Mouse (Mus musculus): ENCODE measurements around the gene Akap13.

Akap13 gene

GRCm38 (mm10) chr7:75559119-75559518 lies 103.8 kb downstream of the Akap13 start:
- no peak for DNase-seq (ENCODE audit: low read depth, low spot score)

- no peak for DNase-seq (ENCODE audit: low read depth, low spot score)
Measured at GRCm38 (mm10) chr7:75559915-75560314, 104.6 kb downstream of the Akap13 start.

- DNase-seq (ENCODE audit: low read depth, low spot score): no peak
Measured at GRCm38 (mm10) chr7:75560566-75560965, 105.2 kb downstream of the Akap13 start.

DNA sequence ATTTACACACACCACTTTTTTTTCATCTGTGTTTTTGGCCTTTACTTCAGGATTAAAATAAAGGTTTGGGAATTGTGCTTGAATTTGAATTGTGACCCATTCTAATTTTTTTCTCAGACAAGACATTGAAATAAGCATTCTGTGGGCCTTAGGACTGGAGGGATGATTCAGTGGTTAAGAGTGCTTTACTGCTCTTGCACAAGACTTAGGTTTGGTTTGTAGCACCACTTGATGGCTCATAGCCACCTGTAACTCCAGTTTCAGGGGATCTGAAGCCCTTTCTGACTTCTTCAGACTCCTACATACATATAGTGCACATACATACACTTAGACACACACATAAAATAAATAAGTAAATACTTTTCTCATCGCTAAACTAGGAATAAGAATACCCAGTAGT lies 105.8 kb downstream of the Akap13 start:
- no peak for DNase-seq (ENCODE audit: low read depth, low spot score)

DNA sequence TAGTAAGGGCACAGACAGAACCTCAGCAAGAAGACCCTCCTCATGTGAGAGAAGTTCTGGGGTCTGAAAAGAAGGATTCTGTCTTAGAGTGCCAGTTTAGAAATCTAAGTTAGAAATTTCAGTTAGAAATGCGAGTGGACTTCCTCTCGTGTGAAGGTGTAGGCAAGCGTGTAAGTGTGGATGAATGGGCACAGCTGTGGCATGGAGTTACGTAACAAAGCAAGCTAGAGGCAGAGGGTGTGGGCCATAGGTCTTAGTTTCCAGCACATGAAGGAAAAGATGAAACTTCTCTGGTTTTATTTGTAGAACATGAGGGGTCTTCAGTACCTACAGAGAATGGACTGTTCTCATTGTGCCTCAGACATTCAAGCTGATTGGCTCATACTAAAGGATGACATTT lies 112.9 kb downstream of the Akap13 start:
- DNase-seq (ENCODE audit: low read depth, low spot score): no peak

DNA sequence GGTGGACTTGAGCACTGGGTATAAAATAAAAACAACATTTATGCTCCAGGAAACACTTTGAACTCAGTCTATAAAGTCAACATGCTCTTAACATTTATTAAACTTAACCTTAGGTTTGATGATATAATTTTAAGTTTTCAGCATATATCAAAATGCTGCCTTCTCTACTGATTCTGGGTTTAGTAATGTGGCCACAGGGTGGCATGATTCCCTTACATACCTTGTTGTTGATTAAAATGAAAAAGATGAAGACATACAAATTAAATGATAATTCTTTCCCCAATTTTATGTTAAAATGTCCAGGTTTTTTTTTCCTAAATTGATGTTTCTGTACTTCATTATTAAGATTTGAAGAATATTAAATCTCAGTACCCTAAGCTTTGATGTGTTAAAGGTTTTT lies 113.5 kb downstream of the Akap13 start:
- DNase-seq (ENCODE audit: low read depth, low spot score): peak; percentile 11

- DNase-seq (ENCODE audit: low read depth, low spot score): no peak
Measured at GRCm38 (mm10) chr7:75570218-75570617, 114.9 kb downstream of the Akap13 start.

DNA sequence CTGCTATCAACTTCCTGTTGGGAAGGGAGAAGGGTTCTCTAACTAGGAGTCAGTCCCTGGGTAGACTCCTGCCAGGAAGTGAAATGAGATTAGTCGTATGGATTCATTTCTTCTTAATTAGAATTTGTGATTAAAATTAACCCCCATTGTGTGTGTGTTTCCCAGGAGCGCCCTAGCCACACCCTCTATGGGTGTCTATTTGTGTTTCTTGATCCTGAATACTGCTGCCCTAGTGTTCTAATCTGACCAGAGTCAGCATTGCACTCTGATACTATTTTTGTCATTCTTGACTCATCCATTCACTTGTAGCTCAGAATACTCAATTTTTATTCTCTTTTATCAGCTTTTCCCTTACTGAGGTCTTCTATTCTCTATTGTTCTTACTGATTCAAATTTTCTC lies 115.7 kb downstream of the Akap13 start:
- no peak for DNase-seq (ENCODE audit: low read depth, low spot score)

- no peak for DNase-seq (ENCODE audit: low read depth, low spot score)
Measured at GRCm38 (mm10) chr7:75572127-75572526, 116.8 kb downstream of the Akap13 start.

DNA sequence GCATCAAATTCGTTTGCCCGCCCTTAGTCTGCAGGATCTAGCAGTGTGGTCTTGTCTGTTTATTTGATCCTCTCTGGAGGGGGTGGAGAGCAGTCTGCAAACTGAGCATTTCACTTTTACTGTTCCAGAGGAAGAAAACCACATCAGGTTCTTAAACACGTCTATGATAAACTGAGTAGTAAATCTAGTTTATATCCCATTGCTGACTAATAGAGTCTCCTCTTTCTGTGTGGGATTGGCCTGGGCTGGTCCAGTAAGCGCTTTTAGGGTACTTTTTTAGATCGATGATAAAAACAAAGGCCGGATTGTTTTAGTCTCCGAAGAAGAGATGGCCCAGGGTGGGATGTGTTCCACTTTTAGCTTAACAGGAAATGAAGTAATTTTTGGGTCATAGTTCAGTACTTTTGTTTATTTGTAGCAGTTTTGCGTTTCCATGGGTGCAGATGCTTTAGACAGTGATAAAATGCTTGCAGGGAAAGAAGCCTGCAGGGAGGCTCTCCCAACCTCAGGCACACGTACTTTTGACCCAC lies 119.9 kb downstream of the Akap13 start:
- DNase-seq (ENCODE audit: low read depth, low spot score): no peak

DNA sequence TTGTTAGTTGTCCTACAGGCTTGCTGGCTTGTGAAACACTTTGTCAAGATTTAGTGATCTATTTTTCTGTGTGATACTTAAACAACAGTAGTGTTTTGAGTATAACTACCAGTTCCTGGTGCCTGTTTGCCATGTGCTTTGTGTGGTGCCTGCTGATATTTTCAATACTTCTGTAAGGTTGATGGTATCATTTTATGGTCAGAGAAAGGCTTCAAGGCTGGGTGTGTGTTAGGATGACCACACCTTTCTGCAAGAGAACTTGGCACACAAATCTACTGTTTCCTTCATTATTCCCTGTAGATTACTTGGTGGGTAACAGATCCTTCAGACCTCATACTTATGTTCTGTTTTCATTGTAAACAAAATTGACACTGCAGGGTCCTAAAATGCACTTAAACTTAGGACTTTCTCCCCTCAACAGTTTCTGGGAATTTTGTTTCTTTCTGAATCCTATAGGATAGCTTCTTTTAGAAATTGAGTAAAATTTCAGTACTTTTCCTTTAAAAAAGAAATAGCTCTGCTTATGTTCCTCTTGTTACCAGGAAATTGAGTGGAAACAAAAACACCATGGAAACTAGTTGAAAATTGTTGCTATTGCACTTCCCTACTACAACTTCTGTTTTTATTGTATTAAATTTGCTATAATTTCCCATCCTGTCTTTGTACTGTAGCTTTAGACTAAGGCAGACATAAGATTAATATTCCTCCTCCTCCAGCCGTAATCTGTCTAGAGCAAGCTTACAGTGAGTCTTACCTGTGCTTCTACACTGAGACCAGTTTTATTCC lies 120.7 kb downstream of the Akap13 start:
- DNase-seq (ENCODE audit: low read depth, low spot score): no peak

- no peak for DNase-seq (ENCODE audit: low read depth, low spot score)
Measured at GRCm38 (mm10) chr7:75576851-75577250, 121.5 kb downstream of the Akap13 start.

DNA sequence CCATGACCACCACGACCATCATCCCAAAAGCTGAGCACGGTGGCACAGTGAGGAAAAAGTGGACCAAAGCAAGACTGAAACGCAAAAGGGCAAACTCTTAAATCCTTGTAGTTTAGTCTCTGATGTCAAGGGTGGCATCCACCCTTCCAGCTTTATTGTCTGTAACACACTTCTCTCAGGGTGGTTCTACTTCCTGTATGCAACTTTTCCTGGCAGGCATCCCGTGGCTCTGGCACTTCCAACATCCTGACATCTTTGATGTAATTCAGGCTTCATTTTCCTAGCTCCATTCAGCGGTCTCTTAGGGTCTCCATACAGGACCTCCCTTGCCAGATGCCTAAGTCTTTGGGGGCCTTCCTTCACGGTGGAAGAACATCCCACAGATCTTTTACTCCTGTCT lies 122.0 kb downstream of the Akap13 start:
- DNase-seq (ENCODE audit: low read depth, low spot score): no peak

DNA sequence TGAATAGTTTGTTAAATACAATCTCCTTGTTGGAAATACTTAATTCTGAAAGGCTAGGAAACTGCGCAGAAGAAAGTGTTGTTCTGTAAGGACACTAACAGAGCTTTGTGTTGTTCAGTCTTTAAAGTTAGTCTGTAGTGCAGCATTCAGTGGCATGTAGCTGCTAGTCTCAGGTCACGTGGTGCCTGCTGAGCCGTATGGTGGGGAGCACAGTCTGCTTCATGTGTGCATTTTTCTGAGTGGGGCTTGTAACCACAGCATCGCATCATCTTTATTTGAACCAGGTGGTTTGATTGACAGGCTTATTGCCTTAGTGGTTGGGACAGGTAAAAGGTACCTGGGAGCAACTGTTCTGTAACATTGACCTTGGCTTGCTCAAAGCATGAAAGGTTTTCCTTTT lies 123.3 kb downstream of the Akap13 start:
- DNase-seq (ENCODE audit: low read depth, low spot score): no peak

DNA sequence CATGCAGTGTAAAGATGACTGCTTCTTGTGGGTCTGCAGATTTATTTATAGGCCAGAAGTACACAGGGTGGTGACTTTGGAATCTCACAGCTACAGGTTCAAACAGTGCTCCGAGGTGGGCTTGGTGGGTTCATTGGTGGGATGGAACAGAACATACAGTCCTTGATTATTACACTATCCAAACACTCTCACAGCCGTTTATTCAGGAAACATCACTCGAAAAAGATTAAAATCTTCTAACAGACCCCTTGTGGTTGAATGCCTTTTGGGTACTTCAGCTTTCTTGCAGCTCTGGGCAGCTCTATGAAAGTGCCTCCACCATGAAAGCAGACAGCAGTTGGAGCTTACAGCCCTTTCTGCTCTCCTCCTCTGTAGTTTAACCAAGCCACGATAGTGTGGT lies 126.8 kb downstream of the Akap13 start:
- DNase-seq (ENCODE audit: low read depth, low spot score): no peak

GRCm38 (mm10) chr7:75584100-75584499 lies 128.8 kb downstream of the Akap13 start:
- no peak for DNase-seq (ENCODE audit: low read depth, low spot score)

DNA sequence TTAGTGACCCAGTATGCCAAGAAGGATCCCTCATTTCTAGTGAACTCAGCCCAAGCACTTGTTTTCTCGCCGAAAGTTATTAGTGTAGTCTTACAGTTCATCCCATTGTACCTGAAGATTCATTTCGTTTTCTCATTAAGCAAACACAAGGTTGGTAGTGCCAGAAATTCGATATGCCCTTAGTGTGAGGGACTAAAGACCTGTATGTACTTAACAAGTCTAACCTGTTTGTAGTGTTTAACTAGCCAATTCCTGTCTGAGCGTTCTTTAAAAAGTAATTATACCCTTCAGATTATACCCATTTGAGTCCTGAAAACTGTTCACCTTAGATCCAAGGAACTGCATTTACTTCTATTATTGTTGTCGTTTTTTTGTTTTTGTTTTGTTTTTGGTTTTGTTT lies 130.1 kb downstream of the Akap13 start:
- DNase-seq (ENCODE audit: low read depth, low spot score): no peak

GRCm38 (mm10) chr7:75586113-75586512 lies 130.8 kb downstream of the Akap13 start:
- DNase-seq (ENCODE audit: low read depth, low spot score): peak; percentile 19

DNA sequence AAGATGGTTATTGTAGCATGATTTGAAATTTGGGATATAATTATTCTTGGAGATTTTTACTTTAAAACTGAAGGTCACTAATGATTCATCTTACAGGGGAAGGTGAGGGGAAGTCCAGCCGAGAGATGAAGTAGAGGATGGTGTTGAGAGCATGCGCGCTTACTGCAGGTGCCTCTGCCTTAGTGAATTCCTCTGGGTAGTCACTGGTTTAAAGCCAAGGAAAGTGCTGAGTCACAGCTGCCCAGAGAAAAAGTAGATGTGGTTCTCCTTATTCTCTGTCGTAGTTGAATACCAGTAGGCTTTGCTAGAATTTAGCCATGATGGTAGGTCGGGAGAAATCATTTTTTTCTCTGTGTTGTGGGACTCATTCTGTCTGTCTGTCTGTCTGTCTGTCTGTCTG lies 132.4 kb downstream of the Akap13 start:
- peak; percentile 88 for DNase-seq (ENCODE audit: low read depth, low spot score)

DNA sequence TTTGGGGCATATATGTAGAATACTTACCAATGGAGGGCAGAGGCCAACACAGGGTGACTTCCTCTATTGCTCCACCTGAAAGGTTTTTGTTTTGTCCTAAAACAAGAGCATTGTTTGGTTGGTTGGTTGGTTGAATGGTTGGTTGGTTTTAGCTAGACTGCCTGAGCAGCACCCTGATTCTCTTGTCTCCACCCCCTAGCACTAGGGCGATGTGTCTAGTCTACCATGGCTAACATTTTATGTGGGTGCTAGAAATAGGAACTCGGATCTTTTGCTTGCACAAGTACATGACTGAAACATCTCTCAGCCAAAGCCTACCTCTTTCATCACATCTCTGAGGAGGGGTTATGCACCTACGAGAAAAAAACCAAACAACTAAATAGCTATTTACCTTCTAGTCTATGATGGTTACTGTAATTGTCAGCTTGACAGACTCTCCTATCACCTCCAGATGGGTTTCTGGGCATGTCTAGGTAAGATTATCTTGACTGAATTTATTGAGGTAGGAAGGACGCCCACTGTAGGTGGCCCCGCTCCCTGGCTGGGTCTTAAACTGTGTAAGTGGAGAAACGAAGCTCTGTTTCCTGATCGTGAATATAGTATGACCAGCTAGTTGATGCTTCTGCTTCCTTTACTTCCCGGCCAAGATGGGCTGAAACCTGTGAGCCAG lies 134.1 kb downstream of the Akap13 start:
- no peak for DNase-seq (ENCODE audit: low read depth, low spot score)

- DNase-seq (ENCODE audit: low read depth, low spot score): no peak
Measured at GRCm38 (mm10) chr7:75591961-75592360, 136.6 kb downstream of the Akap13 start.

DNA sequence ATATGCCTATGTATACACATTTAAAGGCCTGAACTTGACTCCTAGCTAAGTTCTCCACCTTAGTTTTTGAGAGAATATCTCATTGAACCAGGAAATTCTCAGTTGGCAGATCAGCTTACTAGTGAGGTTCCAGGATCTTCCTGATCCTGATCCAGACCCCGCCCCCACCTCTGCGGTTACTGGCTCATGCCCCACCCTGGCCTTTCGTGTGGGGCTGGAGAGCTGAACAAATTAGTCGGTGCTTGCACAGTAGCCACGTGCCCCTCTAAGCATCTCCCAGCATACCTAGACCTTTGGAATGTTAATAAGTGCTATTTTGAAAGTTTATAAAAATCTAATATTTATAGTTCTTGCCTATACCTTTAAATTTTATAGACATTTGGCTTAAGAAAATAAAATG lies 139.5 kb downstream of the Akap13 start:
- no peak for DNase-seq (ENCODE audit: low read depth, low spot score)

- DNase-seq (ENCODE audit: low read depth, low spot score): no peak
Measured at GRCm38 (mm10) chr7:75595268-75595667, 139.9 kb downstream of the Akap13 start.
